Mouse (Mus musculus) layer of hippocampus, adult 18-20 months (tissue): Measurements from ENCODE around the gene Myh2. TPM values are rescaled to one million over a fixed set of nuclear protein-coding genes. Genes with fewer than 3 reads are reported as not detected.

Experiments
- DNase-seq, 2 experiments: peaks; one replicate each; pipeline ENCODE4 v3.0.0; 2022; ENCODE audit warnings: low spot score in 2 of 2
- total RNA-seq, 2 experiments: library from RNA; stranded (reverse); gene quantifications; 2 replicates each; pipeline ENCODE4 v1.2.3; 2021

The Myh2 gene
- total RNA-seq, 2 experiments from 2014 or later, result 0.15 to 0.25 TPM

GRCm38 (mm10) chr11:67236799-67237198 is 66.0 kb downstream of the Myh2 start:
- no peak for DNase-seq

- DNase-seq, result no peak
Measured at GRCm38 (mm10) chr11:67237481-67238079, 66.8 kb downstream of the Myh2 start, which contains the start of gene Myh4. Gene Myh4, plus strand, starts transcription at chr11:67238029.

GRCm38 (mm10) chr11:67241051-67241450 is 70.2 kb downstream of the Myh2 start:
- DNase-seq, result no peak

Other genes starting within 250 kb of the Myh2 start
- gene Tmem238l, start 214.4 kb upstream of the Myh2 start, total RNA-seq, result not detected
- gene Tmem220, start 145.9 kb upstream of the Myh2 start, total RNA-seq, result under 1 TPM; 0.61 to 0.67 TPM
- 10 to 100 TPM; 21.1 to 23.0 TPM for gene Adprm, start 118.4 kb upstream of the Myh2 start, total RNA-seq
- gene Sco1, start 118.4 kb upstream of the Myh2 start, total RNA-seq, result 10 to 100 TPM; 10.3 TPM
- under 1 TPM; 0.57 to 0.61 TPM for gene Myh3, start 92.7 kb upstream of the Myh2 start, total RNA-seq
- gene Myh1, start 29.0 kb downstream of the Myh2 start, total RNA-seq, result under 1 TPM; 0.10 to 0.17 TPM
- under 1 TPM; 0.10 to 0.15 TPM for gene Myh4, start 67.0 kb downstream of the Myh2 start, total RNA-seq
- 1 to 10 TPM; 1.4 to 1.6 TPM for gene Myh8, start 106.1 kb downstream of the Myh2 start, total RNA-seq
- gene Myh13, start 150.6 kb downstream of the Myh2 start, total RNA-seq, result under 1 TPM; 0.10 to 0.12 TPM